Mouse (Mus musculus) cerebellum, adult 2 months (tissue): ENCODE data around the gene Tmem135.

Source experiments
- CTCF ChIP-seq: fragments of 200-500 bp; IDR thresholded peaks from 2 replicates; pipeline ENCODE4 v1.5.1; 2011; ENCODE audit warnings: low read depth, mild to moderate bottlenecking, control low read depth, low read length, moderate library complexity, borderline replicate concordance; ENCODE audit not compliant: insufficient read depth
- POLR2A ChIP-seq: fragments of 200-500 bp; IDR thresholded peaks from 2 replicates; pipeline ENCODE4 v1.6.1; 2011; ENCODE audit warnings: low read length, control low read depth, borderline replicate concordance; ENCODE audit not compliant: insufficient read depth

DNA sequence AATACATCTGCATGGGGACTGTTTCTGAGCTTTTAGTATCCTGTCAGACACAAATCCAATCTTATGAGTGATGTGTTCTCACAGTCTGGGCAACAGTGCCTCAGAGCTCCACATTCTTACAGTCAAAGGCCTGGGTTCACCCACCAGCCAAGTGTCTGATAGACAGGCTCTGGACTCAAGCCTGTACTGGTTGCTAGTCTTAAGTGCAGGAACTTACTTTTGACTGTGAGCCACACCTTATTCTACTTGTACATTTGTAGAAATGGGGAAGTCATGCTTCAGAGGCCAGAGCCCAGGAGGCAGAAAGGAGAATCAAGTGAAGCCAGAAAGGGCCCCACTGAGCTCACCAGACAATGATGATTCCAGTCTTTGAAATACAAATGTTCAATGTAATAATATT lies 226.1 kb downstream of the Tmem135 start:
- no peak for TF ChIP-seq POLR2A
- no peak for TF ChIP-seq CTCF
